Mouse (Mus musculus) E14TG2a.4 (cell line): ENCODE measurements around the gene Zfp668.

Experiments used
- CTCF ChIP-seq: conservative IDR thresholded peaks from 2 replicates; pipeline ENCODE4 v1.5.1; 2014; ENCODE audit warnings: low read length
- NANOG ChIP-seq: IDR thresholded peaks from 2 replicates; pipeline ENCODE4 v1.6.1; 2014; ENCODE audit warnings: borderline replicate concordance, low read length, mixed read lengths
- POU5F1 ChIP-seq: IDR thresholded peaks from 2 replicates; pipeline ENCODE4 v1.6.1; 2014; ENCODE audit warnings: low read length, borderline replicate concordance

DNA sequence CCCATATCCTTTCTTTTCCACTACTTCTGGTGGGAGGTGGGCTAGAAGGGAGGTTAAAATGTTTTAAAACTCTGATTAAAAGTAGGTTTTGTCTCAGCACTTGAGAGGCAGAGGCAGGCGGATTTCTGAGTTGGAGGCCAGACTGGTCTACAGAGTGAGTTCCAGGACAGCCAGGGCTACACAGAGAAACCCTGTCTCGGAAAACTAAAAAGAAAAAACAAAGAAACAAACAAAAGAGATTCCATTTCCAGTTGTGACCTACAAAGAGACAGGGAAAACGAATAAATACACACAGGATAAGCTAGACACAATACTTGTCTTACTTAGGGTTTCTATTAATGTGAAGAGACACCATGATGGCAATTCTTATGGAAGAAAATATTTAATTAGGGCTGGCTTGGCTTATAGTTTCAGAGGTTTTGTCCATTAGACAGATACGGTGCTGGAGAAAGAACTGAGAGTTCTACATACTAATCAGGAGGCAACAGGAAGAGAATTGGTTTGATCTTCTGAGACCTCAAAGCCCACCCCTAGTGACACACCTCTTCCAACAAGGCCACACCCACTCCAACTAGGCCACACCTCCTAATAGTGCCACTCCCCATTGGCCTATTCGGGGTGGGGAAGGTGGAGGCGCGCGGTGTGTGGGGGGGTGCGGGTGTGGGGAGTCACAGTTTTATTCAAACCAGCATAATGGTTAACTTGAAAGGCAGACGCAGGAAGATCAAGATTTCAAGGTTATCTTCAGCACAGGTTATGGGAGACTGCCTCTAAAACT lies 21.7 kb upstream of the Zfp668 start:
- TF ChIP-seq CTCF: no peak
- no peak for TF ChIP-seq NANOG
- TF ChIP-seq POU5F1: no peak
